Mouse (Mus musculus) frontal cortex, postnatal 10 days (tissue): ENCODE measurements around the gene Rpl7l1.
"Not testable (repeated sequence)": the region's sequence is repeated elsewhere in the genome, so short reads cannot be mapped to it uniquely, and the experiment has no call there.

ENCODE experiments used
- DNase-seq, 2 experiments: peaks; one replicate each; pipeline ENCODE4 v3.0.0; 2022; ENCODE audit warnings: low spot score in 2 of 2, mixed read lengths in 1 of 2

Gene Rpl7l1

DNA sequence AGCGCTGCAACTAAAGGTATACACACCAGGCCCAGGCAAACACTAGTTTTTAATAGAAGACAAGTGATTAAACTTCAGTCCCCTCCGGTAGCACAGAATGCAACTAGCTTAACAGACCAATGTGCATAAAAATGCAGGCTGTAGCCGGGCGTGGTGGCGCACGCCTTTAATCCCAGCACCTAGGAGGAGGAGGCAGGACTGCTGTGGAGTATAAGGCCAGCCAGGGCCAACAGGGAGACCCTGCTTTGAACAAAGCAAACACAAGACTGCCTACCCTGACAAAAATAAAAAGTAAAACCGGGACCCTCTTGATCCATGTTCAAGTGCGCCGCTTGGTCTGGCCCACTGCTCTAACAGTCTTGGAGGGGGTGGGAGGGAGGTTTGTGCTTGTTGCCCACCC lies 7.4 kb downstream of the Rpl7l1 start:
- DNase-seq: no peak

DNA sequence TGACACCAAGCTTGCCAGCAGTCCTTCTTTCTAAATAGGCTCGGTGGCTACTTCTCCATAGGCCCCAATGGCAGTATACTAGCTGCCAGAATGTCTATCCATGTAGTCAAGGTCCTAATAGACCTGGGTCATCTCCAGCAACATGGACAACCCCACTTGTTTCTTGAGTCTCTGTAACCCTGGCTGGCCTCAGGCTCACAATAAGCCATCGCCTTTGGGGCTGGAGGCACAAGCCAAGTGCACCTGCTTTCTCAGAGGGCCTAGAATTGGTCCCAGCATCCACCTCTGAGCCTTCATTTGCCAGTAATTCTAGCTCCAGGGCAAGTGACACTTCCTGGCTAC lies 8.4 kb downstream of the Rpl7l1 start:
- no peak for DNase-seq

GRCm38 (mm10) chr17:46773278-46774130 lies 9.0 kb downstream of the Rpl7l1 start:
- no peak for DNase-seq

GRCm38 (mm10) chr17:46772404-46773277 lies 9.8 kb downstream of the Rpl7l1 start, which contains the start of gene 2310039H08Rik:
Gene 2310039H08Rik (plus strand): TSS chr17:46772635.
- peak; percentile 72 to 80 for DNase-seq

GRCm38 (mm10) chr17:46772038-46772403 lies 10.5 kb downstream of the Rpl7l1 start:
- no peak for DNase-seq

DNA sequence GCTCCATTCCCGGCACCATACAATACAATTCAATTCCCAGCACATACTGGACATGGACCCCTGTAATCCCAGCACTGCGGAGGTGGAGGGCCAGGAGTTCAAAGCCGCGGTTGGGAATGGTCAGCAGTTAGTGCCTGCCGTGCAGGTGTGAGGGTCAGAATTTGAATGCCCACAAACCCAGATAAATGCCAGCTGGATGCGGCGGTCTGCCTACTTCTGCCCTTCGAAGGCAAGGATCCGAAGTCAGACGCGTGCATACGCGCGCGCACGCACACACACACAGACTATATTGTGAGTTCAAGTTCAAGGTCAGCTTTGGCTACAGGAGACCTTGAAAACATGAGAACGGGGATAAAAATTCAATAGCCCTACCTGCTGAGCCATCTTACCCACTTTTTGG lies 10.9 kb downstream of the Rpl7l1 start:
- DNase-seq: no peak

DNA sequence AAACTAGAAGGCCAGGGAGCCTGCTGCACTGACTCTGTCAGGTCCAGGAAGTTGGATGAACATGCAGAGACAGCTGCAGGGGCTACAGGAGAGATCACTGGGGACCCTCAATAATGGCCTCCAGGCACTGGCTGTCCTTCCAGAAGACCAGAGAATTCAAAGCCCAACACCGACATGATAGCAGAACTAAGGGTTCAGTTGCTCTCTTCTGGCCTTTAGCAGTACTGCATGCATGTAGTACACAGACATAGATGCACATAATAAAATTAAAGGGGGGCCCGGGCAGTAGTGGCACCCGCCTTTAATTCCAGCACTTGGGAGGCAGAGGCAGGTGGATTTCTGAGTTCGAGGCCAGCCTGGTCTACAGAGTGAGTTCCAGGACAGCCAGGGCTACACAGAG lies 11.4 kb downstream of the Rpl7l1 start:
- no peak for DNase-seq

DNA sequence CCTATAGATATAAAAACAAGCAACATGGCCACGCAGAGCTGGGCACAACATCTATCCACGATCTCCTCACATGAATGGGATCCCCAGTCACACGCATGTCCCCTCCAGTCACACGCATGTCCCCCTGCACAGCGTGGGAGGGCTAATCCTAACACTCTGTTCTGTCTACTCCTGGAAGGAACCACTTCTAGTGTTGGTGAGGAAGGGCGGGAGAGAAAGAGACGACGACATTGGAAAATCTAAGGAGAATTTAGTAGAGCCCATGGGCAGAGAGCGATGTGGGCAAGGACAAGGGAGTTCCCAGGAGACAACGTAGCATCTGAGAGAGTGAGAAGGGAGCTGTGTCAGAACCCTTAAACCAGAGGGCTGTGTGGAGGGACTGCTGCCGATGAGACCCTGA lies 11.9 kb downstream of the Rpl7l1 start:
- no peak for DNase-seq

DNA sequence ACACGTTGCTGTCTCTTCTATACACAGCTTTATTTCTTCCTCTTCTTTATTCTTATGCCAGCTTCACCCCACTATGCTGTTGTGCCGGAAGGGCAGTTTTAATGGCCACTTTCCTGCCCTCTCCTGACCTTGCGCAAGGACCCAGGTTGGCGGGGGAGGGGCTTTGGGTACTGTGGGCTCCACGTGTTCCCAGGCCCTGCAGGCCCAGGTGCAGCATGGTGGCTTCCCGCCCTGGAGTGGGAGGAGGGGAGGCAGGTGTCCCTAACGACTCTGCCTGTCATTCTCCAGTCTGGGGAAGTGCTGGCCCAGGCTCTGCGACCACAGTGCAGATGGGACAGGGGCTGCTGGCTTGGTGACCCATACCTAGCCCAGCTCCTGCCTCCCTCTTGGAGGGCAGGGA lies 14.6 kb downstream of the Rpl7l1 start:
- DNase-seq: no peak

- not testable (repeated sequence) for DNase-seq
Measured at GRCm38 (mm10) chr17:46764916-46765315, 17.6 kb downstream of the Rpl7l1 start.

GRCm38 (mm10) chr17:46763544-46763943 lies 18.9 kb downstream of the Rpl7l1 start, which contains the start of gene Ptcra:
Gene Ptcra (minus strand): TSS chr17:46763712.
- DNase-seq: no peak

GRCm38 (mm10) chr17:46758753-46759152 lies 23.7 kb downstream of the Rpl7l1 start:
- no peak for DNase-seq

GRCm38 (mm10) chr17:46751794-46752556 lies 30.5 kb downstream of the Rpl7l1 start, which contains the start of gene Cnpy3:
Gene Cnpy3 (minus strand): TSS chr17:46752214.
- peak; percentile 98 to 99 for DNase-seq

DNA sequence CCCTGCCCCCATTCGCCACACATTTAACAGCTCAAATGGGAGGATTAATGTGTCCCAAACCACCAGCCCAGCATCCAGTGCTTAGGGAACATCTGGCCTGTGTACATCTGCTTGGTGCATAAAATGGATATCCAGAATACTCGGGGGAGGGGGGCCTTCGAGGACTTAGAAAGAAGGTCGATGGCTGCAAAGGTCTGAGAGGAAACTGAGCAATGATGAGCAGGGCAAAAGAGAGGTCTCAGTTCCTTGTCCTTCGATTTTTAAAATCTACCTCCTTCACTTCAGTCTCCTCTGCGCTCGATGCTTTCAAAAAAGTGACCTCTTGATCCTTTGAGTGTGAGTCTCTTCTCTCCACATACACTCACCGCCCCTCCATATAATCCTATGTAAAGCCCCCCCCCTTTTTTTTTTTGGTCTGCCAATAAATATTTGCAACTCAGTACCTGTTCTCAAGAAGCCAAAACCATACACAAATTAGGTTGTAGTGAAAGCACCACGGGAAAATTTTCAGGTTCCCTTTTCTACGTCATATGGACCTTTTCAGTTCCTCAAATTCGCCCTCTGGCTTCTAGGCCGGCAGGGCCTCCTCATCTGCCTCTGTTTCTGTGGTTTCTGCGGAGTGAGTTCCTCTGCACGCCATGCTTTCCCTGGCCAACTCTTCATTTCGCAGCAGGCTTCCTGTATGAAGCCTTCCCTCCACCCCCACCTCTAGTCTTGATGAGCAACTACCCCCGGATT lies 31.2 kb downstream of the Rpl7l1 start:
- DNase-seq: peak in 1 of 2 experiments; percentile 61

DNA sequence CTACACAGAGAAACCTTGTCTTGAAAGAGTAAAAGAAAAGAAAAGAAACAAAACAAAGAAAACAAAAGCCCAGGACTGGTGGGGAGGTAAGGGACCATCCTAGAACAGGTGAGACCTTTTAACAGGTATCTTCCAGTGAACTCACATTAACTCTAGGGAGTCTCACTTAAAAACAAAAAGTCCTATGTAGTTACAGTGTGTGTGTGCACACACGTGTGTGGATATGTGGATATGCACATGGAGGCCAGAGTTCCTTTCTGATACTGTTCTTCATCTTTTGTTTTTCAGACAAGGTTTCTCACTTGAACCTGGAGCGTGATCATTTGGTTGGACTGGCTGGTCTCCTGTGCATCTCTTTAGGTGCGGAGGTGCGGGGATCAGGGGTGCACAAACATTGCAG lies 31.9 kb downstream of the Rpl7l1 start:
- no peak for DNase-seq

DNA sequence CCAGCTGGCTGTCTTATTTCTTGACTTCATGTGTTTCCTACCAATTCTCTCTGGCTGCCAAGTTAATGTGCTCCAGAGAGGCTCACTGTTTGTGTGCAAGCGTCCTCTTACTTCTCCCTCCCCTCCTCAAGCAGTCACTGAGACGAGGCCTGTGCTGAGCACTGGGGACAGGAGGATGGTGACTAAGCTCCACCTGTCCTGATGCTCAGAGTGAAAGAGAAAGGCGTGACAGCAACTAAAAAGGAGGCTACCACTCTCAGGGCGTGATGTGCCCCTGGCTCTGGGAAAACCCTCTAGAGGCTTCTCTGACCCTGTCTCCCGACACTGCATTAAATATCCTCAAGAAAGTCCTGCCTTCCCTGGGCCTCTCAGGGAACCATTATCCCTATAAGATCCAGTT lies 33.2 kb downstream of the Rpl7l1 start:
- no peak for DNase-seq

DNA sequence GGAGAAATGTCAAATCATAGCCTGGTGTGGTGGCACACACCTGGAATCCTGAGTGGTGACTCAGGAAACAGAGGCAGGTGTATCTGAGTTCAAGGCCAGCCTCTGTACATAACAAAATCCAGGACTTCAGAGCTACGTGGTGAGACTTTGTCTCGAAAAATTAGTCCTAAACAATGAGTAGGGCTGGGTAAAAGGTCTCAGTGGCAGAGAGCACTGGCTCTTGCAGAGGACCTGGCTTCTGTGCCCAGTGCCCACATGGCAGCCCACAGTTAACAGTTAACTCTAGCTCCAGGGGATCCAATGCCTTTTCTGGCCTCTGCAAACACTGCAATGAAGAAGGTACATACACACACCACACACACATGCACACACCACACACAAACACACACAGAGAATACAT lies 34.7 kb downstream of the Rpl7l1 start:
- DNase-seq: no peak

- no peak for DNase-seq
Measured at GRCm38 (mm10) chr17:46747234-46747633, 35.2 kb downstream of the Rpl7l1 start.

- no peak for DNase-seq
Measured at GRCm38 (mm10) chr17:46745506-46745905, 37.0 kb downstream of the Rpl7l1 start.

DNA sequence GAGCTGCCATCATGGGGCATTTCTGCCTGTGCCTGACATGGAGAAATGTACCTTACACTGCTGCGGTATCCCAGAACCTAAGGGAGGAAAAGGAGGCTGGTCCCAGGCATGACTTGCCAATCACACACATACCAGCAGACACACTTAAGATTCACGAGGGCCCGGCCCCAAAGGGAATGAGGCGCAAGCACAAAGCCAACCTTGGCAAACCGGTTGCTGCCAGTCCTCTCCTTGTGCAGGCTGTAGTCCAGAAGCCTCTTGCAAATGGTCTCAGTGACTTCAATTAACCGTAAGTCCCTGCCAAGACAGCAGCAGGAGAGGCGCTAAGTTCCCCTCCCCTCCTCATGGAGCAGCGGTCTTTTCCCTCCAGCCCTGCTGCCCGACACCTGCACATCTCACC lies 39.5 kb downstream of the Rpl7l1 start:
- DNase-seq: no peak

- DNase-seq: no peak
Measured at GRCm38 (mm10) chr17:46741305-46741704, 41.2 kb downstream of the Rpl7l1 start.
